Mouse (Mus musculus): ENCODE measurements around the gene Fam167b. TPM values are rescaled to one million over a fixed set of nuclear protein-coding genes. Genes with fewer than 3 reads are reported as not detected.

The Fam167b gene
- polyA plus RNA-seq, 1 experiment from 2014 or later, result 3.6 TPM

DNA sequence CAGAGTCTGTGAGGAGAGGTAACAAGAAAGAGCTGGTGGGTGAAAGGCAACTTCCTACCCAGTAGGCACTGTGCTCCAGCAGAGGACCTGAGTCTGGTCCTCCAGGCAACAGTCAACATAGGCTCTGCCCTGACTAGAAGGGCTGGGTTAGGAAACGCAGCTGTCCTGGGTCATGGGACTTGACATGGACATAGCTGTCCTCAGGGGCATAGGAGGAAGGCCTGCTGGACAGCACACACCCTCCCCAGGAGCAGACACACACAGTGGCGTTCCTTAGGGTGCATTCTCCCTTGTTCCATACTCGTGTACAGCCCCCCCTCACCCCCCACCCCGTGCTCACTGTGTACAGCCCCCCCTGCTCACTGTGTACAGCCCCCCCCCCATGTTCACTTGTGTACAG lies 32.1 kb upstream of the Fam167b start:
- ATAC-seq (replicated peaks; ENCODE audit: insufficient number of reproducible peaks, low FRiP score, low TSS enrichment), result no peak
- no peak overlapping the region for H3K4me3 ChIP-seq (ENCODE audit: low read depth, low read length)
- H3K4me2 ChIP-seq, result no peak overlapping the region

DNA sequence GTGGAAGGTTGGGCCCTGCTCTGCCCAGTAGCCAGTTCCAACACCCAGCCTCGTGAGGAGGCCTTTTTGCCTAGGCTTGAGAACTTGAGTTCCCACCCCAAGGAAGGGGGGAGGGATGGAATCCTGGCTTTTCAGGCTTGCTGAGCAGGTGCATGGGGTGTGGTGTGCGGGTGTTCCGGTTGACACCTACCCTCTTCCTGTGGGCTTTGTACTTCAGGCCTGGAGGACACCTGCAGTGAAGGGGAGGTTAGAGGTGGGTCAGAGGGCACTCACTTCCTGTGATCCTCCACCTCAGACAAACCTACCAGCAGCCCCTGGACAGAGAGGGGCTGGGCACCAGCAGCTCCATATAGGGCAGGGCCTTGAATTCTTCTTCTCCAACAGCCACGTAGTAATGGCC lies 31.7 kb upstream of the Fam167b start:
- ATAC-seq (replicated peaks; ENCODE audit: insufficient number of reproducible peaks, low FRiP score, low TSS enrichment), result no peak
- Histone ChIP-seq H3K9me3 (replicated peaks; ENCODE audit: control insufficient read depth, low read length) (no peaks in the 10 kb centered on the region), H3K4me3 (ENCODE audit: low read depth, low read length) (no peak overlapping the region), H3K27ac (ENCODE audit: low read depth, low read length) (no peak overlapping the region), H3K4me2 (no peak overlapping the region), H3K36me3 (ENCODE audit: control insufficient read depth, insufficient read depth, low read length) (peaks cover 11% of the 10 kb centered on the region), H3K27me3 (ENCODE audit: control insufficient read depth, insufficient read depth, low read length) (no peaks in the 10 kb centered on the region), H3K9ac (ENCODE audit: low read depth, low read length) (no peak overlapping the region), H3K4me1 (ENCODE audit: control insufficient read depth, insufficient read depth, low read length) (no peaks in the 10 kb centered on the region)
- 84% methylated on average over 4 of the region's 4 CpGs for WGBS (ENCODE audit: insufficient replicate concordance)

More for the DNA sequence above, 32.1 kb upstream of the Fam167b start:
- Histone ChIP-seq H3K9ac (ENCODE audit: low read depth, low read length) (no peak overlapping the region), H3K4me1 (ENCODE audit: control insufficient read depth, insufficient read depth, low read length) (no peaks in the 10 kb centered on the region), H3K27ac (ENCODE audit: low read depth, low read length) (no peak overlapping the region), H3K9me3 (replicated peaks; ENCODE audit: control insufficient read depth, low read length) (no peaks in the 10 kb centered on the region), H3K27me3 (ENCODE audit: control insufficient read depth, insufficient read depth, low read length) (no peaks in the 10 kb centered on the region), H3K36me3 (ENCODE audit: control insufficient read depth, insufficient read depth, low read length) (peaks cover 8% of the 10 kb centered on the region)
- 70% methylated on average over 4 of the region's 4 CpGs for WGBS (ENCODE audit: insufficient replicate concordance)

DNA sequence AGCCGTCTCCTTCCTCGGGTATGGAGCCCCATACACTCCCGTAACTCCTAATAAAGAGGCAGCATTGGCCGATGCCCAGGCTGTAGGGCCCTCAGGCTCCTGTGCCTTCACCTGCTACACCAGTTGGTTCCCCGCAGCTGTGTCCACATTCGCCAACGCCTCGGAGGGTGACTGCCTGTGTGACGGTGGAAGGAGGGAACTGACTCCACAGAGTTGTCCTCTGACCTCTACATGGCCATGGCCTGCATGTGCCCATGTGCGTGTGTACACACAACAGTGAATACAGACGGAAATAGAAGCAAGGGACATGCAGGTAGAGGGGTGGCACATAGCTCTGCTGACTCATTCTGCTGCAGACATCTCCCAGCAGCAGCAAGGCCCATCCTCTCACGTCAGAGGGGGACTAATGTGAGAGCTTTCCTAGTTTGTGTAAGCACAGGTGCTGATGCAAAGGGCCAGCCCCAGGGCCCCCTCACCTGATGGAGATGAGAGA lies 30.8 kb upstream of the Fam167b start:
- no peak overlapping the region for H3K4me2 ChIP-seq
- H3K9me3 ChIP-seq (replicated peaks; ENCODE audit: control insufficient read depth, low read length), result no peaks in the 10 kb centered on the region
- no peak overlapping the region for H3K4me3 ChIP-seq (ENCODE audit: low read depth, low read length)
- H3K4me1 ChIP-seq (ENCODE audit: control insufficient read depth, insufficient read depth, low read length), result no peaks in the 10 kb centered on the region
- H3K27me3 ChIP-seq (ENCODE audit: control insufficient read depth, insufficient read depth, low read length), result no peaks in the 10 kb centered on the region
- H3K9ac ChIP-seq (ENCODE audit: low read depth, low read length), result no peak overlapping the region
- no peak for ATAC-seq (replicated peaks; ENCODE audit: insufficient number of reproducible peaks, low FRiP score, low TSS enrichment)
- peaks cover 18% of the 10 kb centered on the region for H3K36me3 ChIP-seq (ENCODE audit: control insufficient read depth, insufficient read depth, low read length)
- 79% methylated on average over 12 of the region's 12 CpGs for WGBS (ENCODE audit: insufficient replicate concordance)
- no peak overlapping the region for H3K27ac ChIP-seq (ENCODE audit: low read depth, low read length)

DNA sequence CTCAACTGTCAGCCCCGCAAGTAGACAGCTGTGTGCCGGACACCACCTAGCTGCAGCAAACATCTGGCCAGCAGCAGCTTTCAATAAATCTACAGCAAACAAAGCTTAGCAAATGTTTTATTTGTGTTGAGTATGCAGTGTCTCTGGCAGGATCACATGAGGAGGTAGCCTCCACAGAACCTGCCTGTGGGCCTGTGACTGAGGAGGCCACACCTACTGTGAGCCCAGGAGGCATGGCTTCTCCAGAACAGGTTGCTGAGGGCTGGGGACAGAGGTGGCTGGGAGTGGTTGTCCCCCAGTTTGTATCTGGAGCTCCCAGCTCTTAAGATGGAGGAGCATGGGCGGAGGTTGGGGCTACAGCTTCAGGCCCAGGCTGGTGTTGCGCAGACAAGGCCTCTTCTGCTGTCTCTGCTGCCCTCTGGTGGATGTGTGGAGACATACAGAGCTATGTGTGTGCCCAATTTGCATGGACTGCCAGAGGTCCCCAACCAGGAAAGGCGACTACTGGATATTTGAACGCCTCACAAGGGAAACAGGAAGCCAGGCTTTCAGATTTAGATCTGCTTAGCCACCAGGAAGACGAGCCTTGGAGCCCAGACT lies 30.2 kb upstream of the Fam167b start:
- Histone ChIP-seq H3K9me3 (replicated peaks; ENCODE audit: control insufficient read depth, low read length) (no peaks in the 10 kb centered on the region), H3K27me3 (ENCODE audit: control insufficient read depth, insufficient read depth, low read length) (no peaks in the 10 kb centered on the region), H3K9ac (ENCODE audit: low read depth, low read length) (peak overlapping the region; percentile 34; the same call in 1 of the 2 replicates), H3K4me1 (ENCODE audit: control insufficient read depth, insufficient read depth, low read length) (no peaks in the 10 kb centered on the region), H3K4me3 (ENCODE audit: low read depth, low read length) (no peak overlapping the region), H3K27ac (ENCODE audit: low read depth, low read length) (no peak overlapping the region), H3K36me3 (ENCODE audit: control insufficient read depth, insufficient read depth, low read length) (peaks cover 18% of the 10 kb centered on the region), H3K4me2 (no peak overlapping the region)
- 32% methylated on average over 7 of the region's 7 CpGs for WGBS (ENCODE audit: insufficient replicate concordance)
- peak; percentile 49; the same call in 1 of the 2 replicates for ATAC-seq (replicated peaks; ENCODE audit: insufficient number of reproducible peaks, low FRiP score, low TSS enrichment)

DNA sequence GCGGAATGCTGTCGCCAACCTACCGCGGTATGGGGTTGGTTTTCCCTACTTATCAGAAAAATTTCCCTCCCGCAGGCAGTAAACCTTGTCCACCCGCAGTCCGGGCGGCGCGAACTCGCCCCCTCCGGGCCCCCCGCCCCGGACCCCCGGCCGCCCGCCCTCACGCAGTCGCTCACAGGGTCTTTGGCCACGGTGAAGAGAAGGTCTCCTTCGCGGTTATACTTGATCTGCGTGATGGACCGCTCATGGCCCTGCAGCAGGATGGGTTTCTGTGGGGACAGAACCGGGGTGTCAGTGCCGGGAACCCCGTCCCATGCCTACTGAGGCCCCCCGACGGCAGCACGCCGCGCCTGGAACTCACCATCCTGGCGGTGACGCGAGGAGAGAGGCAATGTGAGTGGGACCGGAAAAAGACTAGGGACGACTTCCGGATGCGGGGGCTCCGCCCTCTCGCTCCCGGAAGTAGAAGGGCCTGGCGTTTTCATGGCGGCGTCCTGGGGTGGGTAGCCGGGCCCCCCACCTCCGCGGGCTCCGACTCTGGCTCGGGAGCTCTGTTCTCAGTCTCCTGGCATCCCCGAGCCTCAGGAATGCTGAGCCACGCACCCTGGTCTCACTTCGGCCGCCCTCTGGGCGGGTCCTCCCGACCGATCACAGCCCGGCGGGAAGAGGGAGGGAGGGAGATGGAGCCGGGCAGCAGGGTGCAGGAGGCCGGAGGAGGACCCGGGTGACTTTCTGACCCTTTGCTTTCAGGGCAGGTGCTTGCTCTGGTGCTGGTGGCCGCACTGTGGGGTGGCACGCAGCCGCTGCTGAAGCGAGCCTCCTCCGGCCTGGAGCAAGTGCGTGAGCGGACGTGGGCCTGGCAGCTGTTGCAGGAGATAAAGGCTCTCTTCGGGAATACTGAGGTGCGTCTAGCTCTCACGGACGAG lies 22.1 kb upstream of the Fam167b start, which contains the start of the genes Eif3i and Tmem234:
Gene Eif3i (minus strand): TSS at position 416 of the 926 bp plus-strand sequence.
Gene Tmem234 (plus strand): TSS at position 436 of the 926 bp plus-strand sequence.
- peak within 1 kb of the TSS; percentile 92 for H3K4me3 ChIP-seq (ENCODE audit: low read depth, low read length)
- peak within 1 kb of the TSS; percentile 89 for H3K4me2 ChIP-seq
- H3K9me3 ChIP-seq (replicated peaks; ENCODE audit: control insufficient read depth, low read length), result no peaks in the 10 kb centered on the region
- WGBS (ENCODE audit: insufficient replicate concordance), result under 1% methylated on average over 74 of the region's 74 CpGs
- H3K27ac ChIP-seq (ENCODE audit: low read depth, low read length), result peak within 1 kb of the TSS; percentile 71
- peaks cover 15% of the 10 kb centered on the region for H3K4me1 ChIP-seq (ENCODE audit: control insufficient read depth, insufficient read depth, low read length)
- H3K9ac ChIP-seq (ENCODE audit: low read depth, low read length), result peak within 1 kb of the TSS; percentile 97
- H3K36me3 ChIP-seq (ENCODE audit: control insufficient read depth, insufficient read depth, low read length), result peaks cover 14% of the 10 kb centered on the region
- ATAC-seq (replicated peaks; ENCODE audit: insufficient number of reproducible peaks, low FRiP score, low TSS enrichment), result peak; percentile 81
- H3K27me3 ChIP-seq (ENCODE audit: control insufficient read depth, insufficient read depth, low read length), result no peaks in the 10 kb centered on the region

DNA sequence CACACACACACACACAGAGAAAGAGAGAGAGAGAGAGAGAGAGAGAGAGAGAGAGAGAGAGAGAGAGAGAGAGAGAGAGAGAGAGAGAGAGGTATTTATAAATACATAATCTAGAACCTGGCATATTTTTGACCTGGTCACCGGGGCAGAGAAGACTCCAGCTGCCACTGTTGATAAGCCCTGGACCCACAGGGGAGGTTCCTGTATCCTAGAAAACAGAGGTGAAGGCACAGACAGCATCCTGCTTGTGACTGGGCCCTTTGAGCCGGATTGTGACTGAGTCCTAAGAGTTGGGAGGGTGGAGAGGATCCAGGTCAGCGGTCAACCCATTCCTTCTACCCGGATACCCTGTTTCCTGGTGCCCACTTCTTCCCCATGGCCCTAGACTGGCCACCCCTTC lies 10.5 kb upstream of the Fam167b start:
- 55% methylated on average over 4 of the region's 4 CpGs for WGBS (ENCODE audit: insufficient replicate concordance)
- Histone ChIP-seq H3K4me3 (ENCODE audit: low read depth, low read length) (no peak overlapping the region), H3K4me1 (ENCODE audit: control insufficient read depth, insufficient read depth, low read length) (peaks cover 9% of the 10 kb centered on the region), H3K9ac (ENCODE audit: low read depth, low read length) (no peak overlapping the region), H3K27me3 (ENCODE audit: control insufficient read depth, insufficient read depth, low read length) (no peaks in the 10 kb centered on the region), H3K9me3 (replicated peaks; ENCODE audit: control insufficient read depth, low read length) (no peaks in the 10 kb centered on the region), H3K27ac (ENCODE audit: low read depth, low read length) (no peak overlapping the region), H3K36me3 (ENCODE audit: control insufficient read depth, insufficient read depth, low read length) (peaks cover 23% of the 10 kb centered on the region), H3K4me2 (no peak overlapping the region)
- no peak for ATAC-seq (replicated peaks; ENCODE audit: insufficient number of reproducible peaks, low FRiP score, low TSS enrichment)

DNA sequence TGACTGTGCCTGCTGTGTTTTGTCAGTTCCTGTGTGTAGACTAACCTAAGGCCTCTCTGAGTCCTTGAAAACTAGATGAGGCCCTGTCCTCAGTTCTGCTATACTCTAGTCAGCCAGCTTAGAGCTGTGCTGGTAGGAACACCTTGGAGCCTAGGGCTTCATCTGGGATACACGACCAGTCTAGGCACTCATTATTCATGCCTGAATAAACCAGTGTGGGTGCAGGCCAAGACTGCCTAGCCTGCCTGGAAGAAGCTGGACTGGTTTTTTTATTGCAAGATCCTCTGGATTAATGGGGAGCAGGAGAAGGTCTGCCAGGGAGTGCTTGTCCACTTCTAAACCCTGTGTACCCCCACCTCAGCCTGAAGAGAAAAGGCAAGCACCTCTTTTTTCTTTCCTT lies 8.6 kb upstream of the Fam167b start:
- WGBS (ENCODE audit: insufficient replicate concordance), result 35% methylated on average over 1 of the region's 1 CpGs
- peaks cover 9% of the 10 kb centered on the region for H3K36me3 ChIP-seq (ENCODE audit: control insufficient read depth, insufficient read depth, low read length)
- H3K4me3 ChIP-seq (ENCODE audit: low read depth, low read length), result no peak overlapping the region
- no peak overlapping the region for H3K9ac ChIP-seq (ENCODE audit: low read depth, low read length)
- H3K27ac ChIP-seq (ENCODE audit: low read depth, low read length), result no peak overlapping the region
- H3K4me1 ChIP-seq (ENCODE audit: control insufficient read depth, insufficient read depth, low read length), result peaks cover 9% of the 10 kb centered on the region
- no peak for ATAC-seq (replicated peaks; ENCODE audit: insufficient number of reproducible peaks, low FRiP score, low TSS enrichment)
- no peaks in the 10 kb centered on the region for H3K27me3 ChIP-seq (ENCODE audit: control insufficient read depth, insufficient read depth, low read length)
- no peaks in the 10 kb centered on the region for H3K9me3 ChIP-seq (replicated peaks; ENCODE audit: control insufficient read depth, low read length)
- H3K4me2 ChIP-seq, result no peak overlapping the region

DNA sequence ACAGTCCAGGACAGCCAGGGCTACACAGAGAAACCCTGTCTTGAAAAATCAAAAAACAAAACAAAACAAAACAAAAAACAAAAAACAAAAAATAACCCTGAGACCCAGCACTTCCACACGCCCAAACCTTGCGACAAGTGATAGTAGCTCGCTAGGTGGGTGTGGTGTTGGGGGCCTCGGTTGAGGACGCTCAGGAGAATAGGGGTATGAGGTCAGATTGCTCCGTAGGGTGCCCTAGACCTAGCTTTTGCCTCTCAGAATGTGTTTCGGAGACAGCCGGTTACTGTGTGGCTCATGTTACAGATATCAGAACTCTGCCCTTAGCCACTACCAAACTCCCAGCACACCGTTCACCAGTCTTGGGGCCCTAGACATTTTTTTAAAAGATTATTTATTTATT lies 7.4 kb upstream of the Fam167b start:
- Histone ChIP-seq H3K4me2 (peak overlapping the region; percentile 79), H3K27ac (ENCODE audit: low read depth, low read length) (no peak overlapping the region), H3K9me3 (replicated peaks; ENCODE audit: control insufficient read depth, low read length) (no peaks in the 10 kb centered on the region), H3K4me3 (ENCODE audit: low read depth, low read length) (peak overlapping the region; percentile 55; the same call in 1 of the 2 replicates), H3K36me3 (ENCODE audit: control insufficient read depth, insufficient read depth, low read length) (no peaks in the 10 kb centered on the region), H3K27me3 (ENCODE audit: control insufficient read depth, insufficient read depth, low read length) (no peaks in the 10 kb centered on the region), H3K9ac (ENCODE audit: low read depth, low read length) (no peak overlapping the region; the same call in 1 of the 2 replicates), H3K4me1 (ENCODE audit: control insufficient read depth, insufficient read depth, low read length) (peaks cover 9% of the 10 kb centered on the region)
- WGBS (ENCODE audit: insufficient replicate concordance), result 59% methylated on average over 9 of the region's 9 CpGs
- no peak for ATAC-seq (replicated peaks; ENCODE audit: insufficient number of reproducible peaks, low FRiP score, low TSS enrichment)

Measured in heart, embryonic 11.5 days (tissue).